Mouse (Mus musculus) retina, adult 2 months (tissue): Measurements from ENCODE around the gene Lep.
A peak's percentile ranks its signal among the peaks of the same experiment; 100 is the strongest.

Source experiments
- DNase-seq: peaks from one replicate; pipeline ENCODE4 v3.0.0-alpha.2; 2012; ENCODE audit warnings: low read depth, low spot score

Lep gene

DNA sequence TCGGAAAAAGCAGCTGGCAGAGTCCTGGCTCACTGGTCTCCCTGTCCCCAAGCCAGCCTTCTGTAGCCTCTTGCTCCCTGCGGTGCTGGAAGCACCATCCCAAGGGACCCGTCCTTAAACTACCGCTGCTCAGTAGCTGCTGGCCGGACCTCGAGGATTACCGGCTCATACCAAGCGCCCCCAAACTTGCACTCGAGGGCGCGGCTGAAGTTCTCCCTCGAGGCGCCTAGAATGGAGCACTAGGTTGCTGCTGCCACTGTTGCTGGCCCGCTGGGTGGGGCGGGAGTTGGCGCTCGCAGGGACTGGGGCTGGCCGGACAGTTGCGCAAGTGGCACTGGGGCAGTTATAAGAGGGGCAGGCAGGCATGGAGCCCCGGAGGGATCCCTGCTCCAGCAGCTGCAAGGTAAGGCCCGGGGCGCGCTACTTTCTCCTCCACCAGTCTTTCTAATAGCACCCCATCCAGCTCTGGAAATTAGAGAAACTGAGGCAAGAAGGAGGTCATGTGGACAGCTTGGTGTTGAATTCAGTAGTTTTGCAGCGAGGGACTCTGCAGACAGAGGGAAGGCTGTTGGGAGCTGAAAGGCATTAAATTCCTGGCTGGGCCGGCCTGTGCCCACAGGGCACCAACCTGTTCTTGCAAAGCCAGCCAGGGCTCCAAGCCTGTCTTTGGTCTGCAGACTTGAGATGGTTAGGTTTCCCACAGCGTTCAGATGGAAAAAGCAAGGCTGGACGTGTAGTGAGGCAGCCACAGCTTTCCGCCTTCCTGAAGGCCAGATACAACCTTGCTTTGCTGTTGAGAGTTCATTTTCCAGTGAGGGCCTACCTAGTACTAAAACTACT, at the start of gene Lep:
Gene Lep, plus strand, starts transcription at position 375 of the 840 bp plus-strand sequence.
- no peak for DNase-seq

- DNase-seq: no peak
These were observed 48.4 kb upstream of the Lep start for GRCm38 (mm10) chr6:29011651-29012050.

GRCm38 (mm10) chr6:29013216-29013615, 46.8 kb upstream of the Lep start:
- no peak for DNase-seq

DNA sequence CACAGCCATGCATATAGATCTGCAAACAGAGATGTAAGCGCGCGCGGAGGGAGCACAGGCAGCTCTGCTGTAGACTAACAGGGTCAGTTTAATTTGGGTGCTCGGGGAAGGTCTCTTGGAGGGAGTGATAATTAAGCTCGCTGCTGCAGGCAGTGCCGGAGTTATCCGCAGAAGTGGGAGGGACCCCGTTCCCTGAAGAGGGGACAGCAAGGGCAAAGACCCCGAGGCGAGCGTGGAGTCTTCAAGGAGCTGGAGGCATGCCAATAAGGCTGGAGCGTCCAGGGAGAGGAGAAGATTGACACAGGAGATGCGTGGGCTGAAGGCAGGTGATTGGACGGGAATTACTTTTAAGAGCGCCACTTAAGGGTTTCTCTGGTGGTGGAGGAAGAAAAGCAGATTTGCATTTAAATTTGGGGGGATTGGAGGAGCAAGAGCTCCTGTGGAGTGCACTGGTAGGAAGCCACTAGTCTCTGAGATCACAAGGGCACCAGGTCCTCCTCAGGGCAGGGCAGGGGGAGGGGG, 43.1 kb upstream of the Lep start:
- no peak for DNase-seq

DNA sequence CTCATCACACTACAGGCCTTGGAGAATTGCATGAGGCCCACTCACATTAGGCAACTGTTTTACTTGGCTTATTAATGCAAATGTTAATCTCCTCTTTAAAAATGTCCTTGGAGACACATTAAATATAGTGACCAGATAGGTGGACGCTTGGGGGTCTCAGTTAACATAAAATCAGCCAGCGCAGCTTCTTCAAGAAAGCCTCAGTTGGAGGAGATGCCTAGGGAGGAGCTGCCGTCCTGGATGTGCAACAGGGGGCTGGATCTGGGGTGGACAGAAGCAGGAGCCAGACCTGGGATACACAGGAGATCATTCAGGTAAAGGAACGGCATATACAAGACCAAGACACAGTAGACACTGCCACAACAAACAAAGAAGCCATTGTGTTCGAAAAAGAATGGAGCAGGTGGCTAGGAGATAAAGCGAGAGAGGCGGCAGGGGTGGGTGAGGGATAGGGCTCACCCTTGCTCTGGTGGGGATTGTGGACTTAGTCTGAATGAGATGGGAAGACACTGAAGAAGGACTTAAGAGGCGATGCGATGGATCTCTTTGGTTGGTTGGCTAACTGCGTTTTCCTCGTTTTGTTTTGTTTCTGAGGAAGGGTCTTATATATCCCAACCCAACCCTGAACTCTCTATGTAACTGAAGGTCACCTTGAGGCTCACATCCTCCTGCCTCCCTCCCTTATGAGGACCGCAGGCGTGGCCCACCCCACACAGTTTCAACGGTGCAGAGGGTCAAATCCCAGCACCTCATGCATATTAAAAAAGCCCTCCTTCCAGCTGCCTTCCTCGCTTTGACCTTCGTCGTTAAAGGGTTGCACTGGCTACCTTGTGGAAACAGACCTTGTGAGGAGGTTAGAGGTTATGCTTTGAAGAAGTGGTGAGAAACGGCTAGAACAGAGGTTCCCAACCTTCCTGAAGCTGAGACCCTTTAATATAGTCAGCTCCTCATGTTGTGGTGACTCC, 40.0 kb upstream of the Lep start:
- no peak for DNase-seq

DNA sequence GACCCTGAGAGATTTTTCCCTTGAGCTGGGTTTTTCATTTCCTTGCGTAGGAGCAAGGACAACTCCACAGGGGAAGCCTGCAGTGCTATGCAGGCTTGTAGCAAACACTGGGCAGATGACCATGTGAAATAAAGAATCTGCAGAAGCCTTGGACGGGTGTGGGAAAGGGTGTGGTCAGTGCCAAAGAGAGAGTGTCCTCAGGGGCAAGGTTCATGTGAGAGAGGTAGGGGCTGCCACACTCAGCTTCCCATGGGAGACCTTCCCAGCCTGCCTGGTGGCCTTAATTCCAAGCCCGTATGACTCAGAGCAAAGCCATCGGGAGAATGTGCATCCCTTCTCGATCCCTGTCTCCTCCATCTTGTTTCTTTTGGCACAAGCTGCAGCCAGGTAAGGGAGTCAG, 39.1 kb upstream of the Lep start:
- no peak for DNase-seq

GRCm38 (mm10) chr6:29021501-29021900, 38.5 kb upstream of the Lep start:
- DNase-seq: no peak

DNA sequence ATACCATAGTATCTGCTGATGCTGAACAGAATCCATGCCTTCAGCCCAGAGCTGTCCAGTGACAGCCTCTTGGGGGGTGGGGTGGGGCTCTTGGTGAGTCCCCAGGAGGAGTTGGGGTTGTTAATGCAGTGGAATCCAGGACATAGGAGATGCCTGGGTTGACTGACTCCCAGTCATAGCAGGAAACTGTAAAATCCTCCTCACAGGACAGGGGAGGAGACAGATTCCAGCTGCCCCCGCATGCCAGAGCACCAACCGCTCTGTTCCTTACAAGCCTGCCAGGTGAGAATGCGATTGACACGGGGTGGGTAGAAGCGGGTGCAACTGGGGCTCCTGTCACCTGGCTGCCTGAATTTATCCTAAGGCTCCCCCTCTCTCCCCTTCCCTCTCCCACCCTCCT, 37.9 kb upstream of the Lep start:
- DNase-seq: no peak

DNA sequence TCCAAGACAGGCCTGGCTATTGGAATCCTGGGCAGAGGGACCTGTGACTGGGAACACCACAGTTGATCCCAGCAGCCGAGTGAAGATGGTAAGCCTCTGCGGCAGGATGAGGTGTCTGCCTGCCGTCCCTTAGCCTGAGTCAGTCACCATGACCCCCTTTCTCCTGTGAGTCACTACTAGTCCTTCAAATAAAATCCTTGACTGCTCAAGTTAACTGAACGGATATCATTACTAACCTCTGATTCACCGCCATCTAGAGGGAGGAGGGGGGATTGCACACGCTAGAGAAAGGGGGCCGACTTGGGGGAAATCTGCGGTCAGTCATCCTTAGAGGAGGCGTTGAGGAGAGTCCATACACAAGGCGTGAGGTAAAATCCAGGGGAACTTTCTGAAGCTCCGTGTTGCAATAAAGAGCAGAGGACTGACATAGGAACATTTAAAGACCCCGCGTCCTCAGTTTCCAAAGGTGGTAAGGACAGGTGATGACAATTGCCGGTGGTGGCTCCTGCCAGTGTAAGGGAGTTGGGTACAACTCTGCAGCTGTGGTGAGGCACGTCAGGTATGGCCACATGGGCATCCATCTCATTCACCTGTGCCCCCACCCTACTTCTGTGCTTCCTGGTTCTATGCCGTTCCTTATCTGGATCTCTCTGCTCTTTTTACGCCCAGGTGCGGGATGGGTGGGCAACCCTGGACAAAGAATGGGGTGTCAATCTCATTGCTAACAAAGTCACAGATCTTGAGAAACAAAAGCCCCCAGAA, 36.6 kb upstream of the Lep start:
- peak; percentile 33 for DNase-seq

GRCm38 (mm10) chr6:29024000-29024417, 36.0 kb upstream of the Lep start:
- peak; percentile 38 for DNase-seq

DNA sequence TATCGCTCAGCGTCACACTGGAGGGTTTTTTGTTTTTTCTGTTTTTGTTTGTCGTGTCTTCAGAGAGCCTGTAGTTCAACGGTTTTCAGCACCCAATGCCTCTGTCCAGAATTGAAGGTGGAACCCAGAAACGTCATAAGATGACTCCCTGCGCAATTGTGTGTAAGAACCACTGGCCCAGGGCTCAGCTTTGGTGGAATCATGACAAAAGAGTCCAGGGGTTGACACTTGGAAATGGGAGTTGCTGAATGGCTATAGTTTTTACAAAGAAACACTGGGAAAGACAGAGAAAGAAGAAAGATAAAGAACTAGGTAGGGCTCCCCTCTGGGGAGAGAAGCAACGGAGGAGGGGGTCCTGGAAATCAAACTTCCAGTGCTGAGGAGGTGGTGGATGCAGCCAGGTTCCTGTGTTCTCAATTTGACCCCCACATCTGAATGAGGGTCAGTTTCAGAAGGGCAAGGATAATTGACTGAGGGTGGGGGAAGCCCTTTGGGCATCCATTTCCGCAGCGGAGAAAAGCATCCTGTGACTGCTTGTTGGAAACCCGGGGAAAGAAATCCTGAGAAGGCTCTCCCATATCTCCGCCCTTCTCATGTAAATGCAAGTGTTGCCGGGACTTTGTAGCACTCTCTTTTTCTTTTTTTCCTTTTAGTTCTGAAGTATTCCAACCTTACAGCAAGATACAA, 34.1 kb upstream of the Lep start:
- DNase-seq: no peak

DNA sequence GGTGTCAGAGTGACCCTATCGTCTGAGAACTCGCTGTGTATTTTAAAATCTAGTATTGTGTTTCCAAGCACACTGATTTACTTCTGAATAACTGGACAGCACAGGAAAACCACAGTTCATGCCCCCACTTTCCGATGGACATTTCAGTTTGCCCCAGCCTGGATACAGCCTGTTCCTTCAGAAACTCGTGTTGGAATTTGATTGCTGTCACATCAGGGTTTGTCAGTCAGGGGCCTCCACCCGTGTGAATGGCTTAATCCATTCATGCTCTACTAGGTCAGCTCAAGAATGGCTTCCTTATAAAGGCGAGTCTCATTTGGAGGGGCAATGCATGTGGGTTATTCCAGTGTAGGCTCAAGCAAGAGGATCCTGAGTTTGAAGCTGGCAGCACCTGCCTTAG, 33.3 kb upstream of the Lep start:
- DNase-seq: no peak

- no peak for DNase-seq
These were observed 31.9 kb upstream of the Lep start for GRCm38 (mm10) chr6:29028129-29028528.

- no peak for DNase-seq
These were observed 30.5 kb upstream of the Lep start for GRCm38 (mm10) chr6:29029521-29029920.

GRCm38 (mm10) chr6:29031216-29031615, 28.8 kb upstream of the Lep start:
- no peak for DNase-seq

DNA sequence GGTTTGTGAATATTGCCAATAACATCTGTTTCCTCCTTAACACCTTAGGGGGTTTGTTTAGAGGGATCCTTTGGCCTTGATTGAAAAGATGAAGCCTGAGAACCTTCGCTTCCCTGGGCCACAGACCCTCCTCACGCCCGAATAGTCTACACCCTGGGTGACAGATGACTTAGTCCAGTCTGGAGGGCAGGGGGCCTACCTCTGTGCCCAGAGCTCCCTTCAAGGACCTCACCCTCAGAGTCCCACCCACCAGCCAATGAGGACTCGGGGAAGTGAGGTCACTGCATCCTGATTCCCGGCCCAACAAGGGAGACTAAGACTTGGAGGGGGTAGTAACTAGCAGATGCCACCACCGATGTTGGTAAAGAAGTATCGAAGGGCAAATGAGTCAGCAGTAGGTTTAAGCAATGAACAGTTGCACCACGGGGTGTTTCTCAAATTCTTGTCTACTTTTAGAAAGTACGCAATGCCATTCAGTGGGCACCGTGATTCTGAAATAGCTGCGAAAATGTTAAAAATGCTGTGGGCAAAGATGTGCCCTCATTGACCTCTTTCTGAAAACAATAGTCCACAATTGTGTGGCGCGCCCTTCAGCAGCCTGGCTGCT, 28.2 kb upstream of the Lep start:
- no peak for DNase-seq

- no peak for DNase-seq
These were observed 27.6 kb upstream of the Lep start for GRCm38 (mm10) chr6:29032411-29032810.

DNA sequence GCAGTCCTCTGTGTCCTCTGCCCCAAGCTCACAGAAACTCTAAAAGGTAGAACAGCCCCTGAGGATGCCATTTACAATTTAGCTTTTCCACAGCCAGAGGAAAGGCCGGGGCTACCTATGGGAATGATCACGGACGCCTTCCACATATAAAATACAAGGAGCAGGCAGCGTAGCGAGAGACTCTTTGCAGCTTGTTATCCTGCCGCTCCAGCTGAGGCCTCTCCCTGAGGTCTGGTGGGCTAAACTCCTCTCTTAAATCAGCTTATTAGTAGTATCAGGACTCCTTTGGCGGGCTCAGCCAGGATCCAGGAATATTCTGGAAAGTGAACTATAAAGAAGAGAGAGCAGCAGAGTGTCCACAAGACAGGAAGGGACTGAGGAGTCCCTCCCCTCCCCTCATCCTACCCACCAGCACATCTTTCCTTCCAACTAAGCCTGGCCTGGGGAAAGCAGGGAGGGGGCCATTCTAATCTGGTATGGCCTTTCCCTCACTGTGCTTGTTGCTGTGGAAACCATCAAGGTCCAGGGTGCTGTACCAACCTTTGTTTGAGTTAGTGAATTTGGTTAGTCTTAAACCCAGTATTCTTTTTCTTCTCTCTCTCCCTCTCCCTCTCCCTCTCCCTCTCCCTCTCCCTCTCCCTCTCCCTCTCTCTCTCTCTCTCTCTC, 25.9 kb upstream of the Lep start:
- DNase-seq: no peak

DNA sequence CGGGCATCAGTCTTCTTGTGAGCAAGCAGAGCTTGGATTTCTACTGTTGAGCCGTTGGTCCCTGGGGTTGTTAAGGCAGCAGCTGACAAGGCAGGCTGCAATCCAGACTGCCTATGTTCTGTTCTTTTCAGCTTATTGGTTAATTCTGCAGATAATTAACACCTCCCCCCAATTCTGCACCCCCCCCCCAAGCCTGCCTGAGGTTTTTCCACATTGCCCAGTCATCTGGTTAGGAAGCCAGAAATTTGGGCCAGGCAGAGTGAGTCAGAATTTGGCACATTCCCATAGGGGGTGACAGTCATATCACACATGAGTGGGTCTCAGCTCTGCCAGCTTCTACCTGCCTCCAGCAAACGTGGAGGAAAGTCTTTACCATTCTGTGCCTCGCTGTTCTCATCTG, 23.3 kb upstream of the Lep start:
- DNase-seq: no peak

DNA sequence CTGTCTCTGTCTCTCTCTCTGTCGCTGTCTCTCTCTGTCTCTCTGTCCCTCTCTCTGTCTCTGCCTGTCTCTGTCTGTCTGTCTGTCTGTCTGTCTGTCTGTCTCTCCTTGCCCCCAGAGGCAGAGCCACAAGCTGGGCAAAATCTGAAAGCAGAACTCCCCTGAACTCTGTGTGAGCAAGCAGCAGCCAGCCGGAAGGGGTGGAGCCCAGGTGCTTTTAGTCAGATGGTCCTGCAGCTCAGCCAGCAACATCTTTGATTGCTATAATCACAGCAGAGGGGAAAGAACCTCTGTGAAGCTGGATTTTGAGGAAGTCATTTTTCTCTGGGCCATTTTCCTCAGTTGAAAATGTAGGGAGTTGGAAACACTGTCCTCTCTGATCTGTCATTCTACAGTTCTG, 19.8 kb upstream of the Lep start:
- no peak for DNase-seq
